Mouse (Mus musculus) heart, embryonic 12.5 days (tissue): ENCODE results near the gene Donson. TPM values are rescaled to one million over a fixed set of nuclear protein-coding genes. Genes with fewer than 3 reads are reported as not detected.
"Not testable (repeated sequence)": the region's sequence is repeated elsewhere in the genome, so short reads cannot be mapped to it uniquely, and the experiment has no call there.

ENCODE experiments used
- ATAC-seq: fragments of 200-750 bp; cut with Nextera tagmentation; 2 replicates; pipeline ENCODE4 v1.8.0; 2017; ENCODE audit warnings: moderate TSS enrichment, moderate library complexity; ENCODE audit not compliant: insufficient number of reproducible peaks, low FRiP score
- H3K27ac ChIP-seq: fragments of 300-500 bp; sonication (generic); 2 replicates; pipeline ENCODE4 v1.5.1; 2016; ENCODE audit warnings: mild to moderate bottlenecking, moderate library complexity; ENCODE audit not compliant: poor library complexity, severe bottlenecking
- H3K27me3 ChIP-seq: fragments of 300-500 bp; sonication (generic); replicated peaks from 2 replicates; pipeline ENCODE4 v1.6.1; 2016; ENCODE audit warnings: mild to moderate bottlenecking, moderate library complexity
- H3K36me3 ChIP-seq: fragments of 300-500 bp; sonication (generic); 2 replicates; pipeline ENCODE4 v1.6.1; 2016; ENCODE audit warnings: mild to moderate bottlenecking, moderate library complexity
- H3K4me1 ChIP-seq: fragments of 300-500 bp; sonication (generic); replicated peaks from 2 replicates; pipeline ENCODE4 v1.6.1; 2016; ENCODE audit warnings: mild to moderate bottlenecking
- H3K4me2 ChIP-seq: fragments of 300-500 bp; sonication (generic); 2 replicates; pipeline ENCODE4 v1.6.1; 2016; ENCODE audit warnings: mild to moderate bottlenecking, moderate library complexity
- H3K4me3 ChIP-seq: fragments of 300-500 bp; sonication (generic); 2 replicates; pipeline ENCODE4 v1.5.1; 2016; ENCODE audit warnings: mild to moderate bottlenecking
- H3K9ac ChIP-seq: fragments of 300-500 bp; sonication (generic); 2 replicates; pipeline ENCODE4 v1.6.1; 2016; ENCODE audit warnings: mild to moderate bottlenecking, moderate library complexity
- H3K9me3 ChIP-seq: fragments of 300-500 bp; sonication (generic); replicated peaks from 2 replicates; pipeline ENCODE4 v1.6.1; 2016; ENCODE audit warnings: mild to moderate bottlenecking, moderate library complexity
- WGBS: fragments of 180-500 bp; shearing (Covaris S2); methylation state at CpG from one replicate; pipeline ENCODE4 v1.1.7; 2016; 5-methylcytosine and 5-hydroxymethylcytosine counted together
- polyA plus RNA-seq: library from polyadenylated mRNA; unstranded; fragments of >200 nt; fragmentation: Nextera tagmentation; extraction: Ambion mirVana; gene quantifications from 2 replicates; pipeline ENCODE4 v1.2.1, GENCODE M21; 2016

The Donson gene
- polyA plus RNA-seq, 1 experiment from 2014 or later: 22.5 TPM

DNA sequence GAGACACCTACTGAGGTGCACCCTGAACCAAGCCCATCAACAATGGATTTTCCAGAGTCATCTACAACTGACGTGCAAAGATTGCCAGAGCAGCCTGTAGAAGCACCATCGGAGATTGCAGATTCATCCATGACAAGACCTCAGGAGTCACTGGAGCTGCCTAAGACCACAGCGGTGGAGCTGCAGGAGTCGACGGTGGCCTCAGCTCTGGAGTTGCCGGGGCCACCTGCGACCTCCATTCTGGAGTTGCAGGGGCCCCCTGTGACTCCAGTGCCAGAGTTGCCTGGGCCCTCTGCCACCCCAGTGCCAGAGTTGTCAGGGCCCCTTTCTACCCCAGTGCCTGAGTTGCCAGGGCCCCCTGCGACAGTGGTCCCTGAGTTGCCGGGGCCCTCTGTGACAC lies 33.3 kb downstream of the Donson start:
- Histone ChIP-seq H3K27me3 (no peaks in the 10 kb centered on the region), H3K36me3 (peaks cover 79% of the 10 kb centered on the region), H3K27ac (no peak overlapping the region), H3K9me3 (no peaks in the 10 kb centered on the region; the same call in 1 of the 2 replicates), H3K9ac (no peak overlapping the region), H3K4me2 (no peak overlapping the region), H3K4me3 (no peak overlapping the region), H3K4me1 (0 out of 2 replicates have a peak, but pooled peaks cover 5% of the 10 kb centered on the region)
- WGBS: 96% methylated on average over 9 of the region's 9 CpGs
- no peak for ATAC-seq

DNA sequence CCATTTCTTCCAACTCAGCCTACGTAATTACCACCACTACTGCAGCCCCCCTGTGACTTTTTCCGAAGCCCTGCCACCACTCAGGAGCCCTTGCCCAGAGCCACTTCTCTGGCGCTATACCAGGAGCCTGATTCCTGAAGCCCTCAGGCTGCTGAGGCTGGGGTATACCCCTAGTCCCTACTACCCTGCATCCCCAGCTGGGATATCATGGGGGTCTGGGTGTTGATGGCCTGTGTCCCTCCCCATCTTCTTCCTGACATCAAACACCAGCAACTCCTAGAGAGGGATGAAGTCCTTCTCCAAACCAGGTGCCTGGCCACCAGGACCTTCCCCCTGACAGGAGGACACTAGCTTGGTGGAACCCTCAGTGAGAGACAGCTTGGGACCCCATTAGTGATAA lies 36.4 kb downstream of the Donson start:
- 90% methylated on average over 3 of the region's 3 CpGs for WGBS
- H3K9ac ChIP-seq: no peak overlapping the region
- ATAC-seq: no peak

DNA sequence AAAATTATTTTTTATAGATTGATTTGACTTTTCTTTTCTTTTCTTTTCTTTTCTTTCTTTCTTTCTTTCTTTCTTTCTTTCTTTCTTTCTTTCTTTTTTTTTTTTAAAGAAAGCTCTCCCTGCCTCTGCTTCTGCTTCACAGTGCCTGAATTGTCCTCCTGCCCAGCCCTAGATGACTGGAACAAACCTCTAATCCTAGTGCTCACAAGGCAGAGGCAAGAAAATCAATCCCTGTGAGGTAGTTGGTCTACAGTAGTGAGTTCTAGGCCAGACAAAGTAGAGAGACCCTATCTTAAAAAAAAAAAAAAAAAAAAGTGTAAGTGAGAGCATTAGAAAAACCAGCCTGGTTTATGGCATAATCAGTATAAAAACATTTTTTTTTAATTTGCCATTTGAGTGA lies 38.8 kb downstream of the Donson start:
- H3K4me1 ChIP-seq: peaks cover 10% of the 10 kb centered on the region
- H3K4me2 ChIP-seq: no peak overlapping the region
- no peak overlapping the region for H3K9ac ChIP-seq
- H3K27me3 ChIP-seq: no peaks in the 10 kb centered on the region
- peaks cover 24% of the 10 kb centered on the region for H3K36me3 ChIP-seq
- no peak overlapping the region for H3K27ac ChIP-seq
- no peak for ATAC-seq
- no peak overlapping the region for H3K4me3 ChIP-seq
- no peaks in the 10 kb centered on the region for H3K9me3 ChIP-seq

More for the DNA sequence above, 36.4 kb downstream of the Donson start:
- H3K4me1 ChIP-seq: peaks cover 10% of the 10 kb centered on the region
- H3K36me3 ChIP-seq: peaks cover 48% of the 10 kb centered on the region
- no peaks in the 10 kb centered on the region for H3K9me3 ChIP-seq
- no peak overlapping the region for H3K4me3 ChIP-seq
- no peak overlapping the region for H3K27ac ChIP-seq
- H3K4me2 ChIP-seq: no peak overlapping the region
- no peaks in the 10 kb centered on the region for H3K27me3 ChIP-seq

DNA sequence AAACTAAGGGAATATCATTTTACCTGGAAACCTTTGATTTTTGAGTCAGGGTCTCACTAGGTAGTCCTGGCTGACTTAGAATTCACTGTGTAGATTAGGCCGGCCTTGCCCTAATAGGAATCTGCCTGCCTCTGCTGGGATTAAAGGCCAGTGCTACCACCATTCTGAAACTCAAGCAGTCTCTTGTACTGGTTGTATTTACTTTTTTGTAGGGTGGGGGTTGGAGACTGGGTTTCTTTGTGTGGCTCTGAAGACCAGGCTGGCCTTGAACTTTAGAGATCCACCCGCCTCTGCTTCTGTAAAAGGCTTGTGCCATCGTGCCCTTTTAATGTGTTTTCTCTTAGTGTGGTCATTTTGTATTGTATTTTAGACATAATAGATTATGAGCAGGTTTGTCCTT lies 39.3 kb downstream of the Donson start:
- 55% methylated on average over 3 of the region's 3 CpGs for WGBS
- Histone ChIP-seq H3K27me3 (no peaks in the 10 kb centered on the region), H3K36me3 (peaks cover 21% of the 10 kb centered on the region), H3K9ac (peak overlapping the region; percentile 57), H3K4me1 (peaks cover 12% of the 10 kb centered on the region), H3K27ac (no peak overlapping the region), H3K9me3 (no peaks in the 10 kb centered on the region), H3K4me3 (peak overlapping the region; percentile 40), H3K4me2 (peak overlapping the region; percentile 79)
- ATAC-seq: no peak

DNA sequence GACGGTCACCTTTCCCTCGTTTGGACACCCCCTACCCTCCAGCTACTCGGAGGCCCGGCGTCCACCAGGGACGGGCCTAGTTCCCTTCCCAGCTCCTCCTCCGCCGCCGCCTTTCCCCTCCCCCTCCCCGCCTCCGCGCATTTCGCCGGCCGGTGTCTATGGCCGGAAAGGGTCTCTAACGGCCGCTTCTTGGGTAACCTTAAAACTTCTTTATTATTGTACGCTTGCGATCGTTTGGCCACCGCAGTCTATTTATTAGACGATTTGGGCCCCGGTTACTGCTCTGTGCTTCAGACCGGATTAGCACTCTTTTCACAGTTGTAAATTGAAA lies 40.4 kb downstream of the Donson start:
- Histone ChIP-seq H3K4me3 (peak overlapping the region; percentile 87), H3K9ac (peak overlapping the region; percentile 95), H3K9me3 (no peaks in the 10 kb centered on the region), H3K4me1 (peaks cover 12% of the 10 kb centered on the region), H3K27ac (peak overlapping the region; percentile 99), H3K27me3 (no peaks in the 10 kb centered on the region), H3K36me3 (peaks cover 19% of the 10 kb centered on the region), H3K4me2 (peak overlapping the region; percentile 55)
- peak; percentile 76 for ATAC-seq
- WGBS: under 1% methylated on average over 25 of the region's 25 CpGs

DNA sequence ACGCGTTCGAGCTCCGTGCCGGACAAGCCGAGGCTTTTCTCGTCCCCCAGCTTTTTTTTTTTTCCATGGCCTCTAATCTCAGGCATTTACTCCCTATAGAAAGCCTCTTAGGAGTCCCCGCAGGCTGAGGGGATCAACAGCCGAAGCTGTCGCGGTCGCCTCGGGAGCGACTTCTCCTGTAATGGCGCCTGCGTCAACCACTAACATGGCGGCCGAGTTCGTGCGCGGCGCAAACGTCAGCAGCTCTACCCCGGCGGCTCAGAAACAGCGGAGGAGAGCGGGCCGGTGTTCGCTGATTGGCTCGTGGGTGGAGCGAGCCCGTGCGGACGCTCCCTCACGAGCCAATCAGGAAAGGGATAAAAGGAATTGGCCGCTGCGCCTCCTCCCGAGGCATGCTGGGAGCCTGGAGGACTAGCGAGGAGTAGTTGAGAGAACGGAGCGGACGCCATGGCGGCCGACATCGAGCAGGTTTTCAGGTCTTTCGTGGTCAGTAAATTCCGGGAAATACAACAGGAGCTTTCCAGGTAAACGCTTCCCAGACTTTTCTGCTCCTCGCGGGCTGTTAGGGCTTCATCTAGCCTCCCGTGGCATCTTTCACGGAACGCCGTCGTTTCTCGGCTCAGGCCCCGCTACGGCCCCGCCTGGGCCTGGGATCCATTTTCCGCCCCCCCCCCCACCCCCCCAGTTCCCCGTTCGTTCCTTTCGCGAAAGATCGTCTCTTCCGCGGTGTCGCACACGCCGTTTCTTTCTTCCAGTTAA lies 40.9 kb downstream of the Donson start, which contains the start of gene Son:
Son (plus strand) TSS at position 46 of the 759 bp plus-strand sequence.
- WGBS: under 1% methylated on average over 70 of the region's 70 CpGs
- Histone ChIP-seq H3K27ac (peak within 1 kb of the TSS; percentile 99), H3K27me3 (no peaks in the 10 kb centered on the region), H3K9ac (peak within 1 kb of the TSS; percentile 95), H3K9me3 (no peaks in the 10 kb centered on the region), H3K4me1 (peaks cover 12% of the 10 kb centered on the region), H3K4me3 (peak within 1 kb of the TSS; percentile 87), H3K36me3 (peaks cover 23% of the 10 kb centered on the region), H3K4me2 (peak within 1 kb of the TSS; percentile 93)
- ATAC-seq: peak; percentile 95

DNA sequence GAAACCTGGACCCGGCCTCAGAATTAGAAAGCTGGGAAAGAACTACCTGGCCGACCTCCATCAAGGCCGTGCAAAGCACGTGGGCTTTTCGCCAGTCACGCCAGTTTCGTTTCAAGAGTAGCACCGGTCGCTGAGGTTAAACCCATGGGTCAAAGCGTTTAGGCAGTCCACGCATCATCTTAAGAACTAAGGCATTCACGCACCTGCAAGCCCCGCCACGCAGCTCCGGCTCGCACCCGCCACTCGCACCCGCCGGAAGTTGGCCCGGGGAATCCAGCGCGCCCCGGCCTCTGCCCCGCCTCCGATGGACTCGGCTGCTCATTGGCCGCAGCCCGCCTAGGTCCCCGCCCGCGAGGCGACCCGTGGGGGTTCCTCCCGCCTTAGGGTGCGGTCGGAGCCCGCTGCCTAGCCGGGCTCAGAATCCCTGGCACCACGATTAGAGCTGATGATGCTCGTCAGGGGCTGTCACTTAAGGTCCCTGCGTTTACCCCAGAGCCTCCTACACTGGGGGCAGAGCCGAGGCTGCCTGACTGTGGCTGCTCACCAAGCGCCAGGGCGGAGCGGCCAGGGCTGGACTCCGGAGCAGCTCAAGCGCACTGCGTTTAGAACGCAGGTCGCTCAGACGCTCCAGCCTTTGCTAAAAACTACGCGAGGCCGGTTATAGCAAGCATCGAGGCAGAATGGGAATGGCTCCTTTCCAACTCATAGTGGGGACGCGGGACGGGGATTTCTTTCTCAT lies 41.7 kb downstream of the Donson start, which contains the start of gene Gart:
Gart (minus strand) TSS at position 272 of the 739 bp plus-strand sequence.
- H3K4me3 ChIP-seq: peak within 1 kb of the TSS; percentile 87

DNA sequence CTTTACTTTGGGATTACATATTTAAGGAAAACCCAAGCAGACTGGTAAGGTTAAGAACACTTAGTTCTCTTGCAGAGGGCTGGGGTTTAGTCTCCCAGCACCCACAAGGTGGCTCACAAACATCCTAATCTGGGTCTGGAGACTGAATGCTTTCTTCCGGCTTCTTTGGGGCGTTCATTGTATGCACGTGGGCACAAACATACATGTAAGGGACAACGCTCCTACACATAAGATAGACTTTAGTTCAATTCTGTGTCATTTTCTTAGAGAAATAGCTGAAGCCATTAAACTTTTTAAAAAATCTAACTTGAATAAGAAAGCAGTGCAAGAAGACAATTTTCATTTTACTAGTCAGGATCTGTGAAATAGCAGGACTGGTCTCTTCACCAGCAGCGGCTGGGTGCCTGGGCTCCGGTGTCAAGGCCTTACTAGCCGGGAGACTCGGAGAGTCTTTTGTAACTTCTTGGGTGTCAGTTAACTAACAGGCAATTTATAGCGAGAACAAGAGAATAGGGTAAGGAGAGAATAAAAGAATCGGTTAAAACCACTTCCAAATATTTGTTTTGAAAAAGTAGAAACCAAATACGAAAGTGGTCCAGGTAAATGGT lies 42.5 kb downstream of the Donson start:
- peaks cover 25% of the 10 kb centered on the region for H3K36me3 ChIP-seq
- 0 out of 2 replicates have a peak overlapping the region, but pooled peaks have one; percentile 99 for H3K27ac ChIP-seq
- peak overlapping the region; percentile 93 for H3K4me2 ChIP-seq
- H3K27me3 ChIP-seq: no peaks in the 10 kb centered on the region
- peak overlapping the region; percentile 78 for H3K9ac ChIP-seq
- H3K4me1 ChIP-seq: peaks cover 8% of the 10 kb centered on the region
- no peak for ATAC-seq
- no peaks in the 10 kb centered on the region for H3K9me3 ChIP-seq
- H3K4me3 ChIP-seq: peak overlapping the region; percentile 87
- WGBS: 2% methylated on average over 11 of the region's 11 CpGs

More for the DNA sequence above, 41.7 kb downstream of the Donson start, which contains the start of gene Gart:
- Histone ChIP-seq H3K4me1 (peaks cover 8% of the 10 kb centered on the region), H3K36me3 (peaks cover 23% of the 10 kb centered on the region), H3K9ac (peak within 1 kb of the TSS; percentile 95), H3K9me3 (no peaks in the 10 kb centered on the region), H3K4me2 (peak within 1 kb of the TSS; percentile 93), H3K27me3 (no peaks in the 10 kb centered on the region), H3K27ac (peak within 1 kb of the TSS; percentile 99)
- peak; percentile 92 for ATAC-seq
- WGBS: under 1% methylated on average over 59 of the region's 59 CpGs

DNA sequence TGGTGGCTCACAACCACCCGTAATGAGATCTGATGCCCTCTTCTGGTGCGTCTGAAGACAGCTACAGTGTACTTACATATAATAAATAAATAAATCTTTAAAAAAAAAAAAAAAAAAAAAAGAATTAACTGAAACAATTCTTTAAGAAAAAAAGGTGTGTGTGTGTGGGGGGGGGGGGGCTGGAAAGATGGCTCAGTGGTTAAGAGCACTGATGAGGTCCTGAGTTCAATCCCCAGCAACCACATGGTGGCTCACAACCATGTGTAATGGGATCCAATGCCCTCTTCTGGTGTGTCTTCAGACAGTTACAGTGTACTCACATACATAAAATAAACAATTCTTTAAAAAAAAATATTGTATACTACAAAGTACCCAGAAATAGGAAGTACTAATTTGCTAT lies 43.1 kb downstream of the Donson start:
- H3K9ac ChIP-seq, H3K9me3 ChIP-seq, ATAC-seq, H3K27ac ChIP-seq, H3K4me1 ChIP-seq, H3K27me3 ChIP-seq, H3K4me3 ChIP-seq: not testable (repeated sequence)
- WGBS: 82% methylated on average over 1 of the region's 2 CpGs
- Histone ChIP-seq H3K36me3 (peaks cover 28% of the 10 kb centered on the region), H3K4me2 (peak overlapping the region; percentile 31; the same call in 1 of the 2 replicates)

DNA sequence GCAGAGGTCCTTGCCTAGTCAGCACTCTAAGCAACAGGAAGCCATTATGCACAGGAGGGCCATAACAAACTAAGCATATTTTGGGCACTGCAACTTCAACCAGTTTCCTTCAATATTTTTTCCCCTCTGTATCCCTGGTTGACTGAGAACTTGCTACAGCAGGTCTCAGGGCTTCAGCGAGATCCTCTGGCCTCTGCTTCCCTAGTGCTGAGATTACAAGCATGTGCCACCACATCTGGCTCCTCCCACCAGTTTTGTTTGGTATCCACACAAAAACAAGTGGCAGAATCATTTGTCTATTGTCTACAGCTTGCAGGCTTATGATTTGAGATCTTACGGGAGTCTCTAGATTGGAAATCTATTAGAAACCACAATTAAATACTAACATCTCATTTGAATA lies 43.7 kb downstream of the Donson start:
- H3K27me3 ChIP-seq: no peaks in the 10 kb centered on the region
- no peak overlapping the region for H3K9ac ChIP-seq
- ATAC-seq: no peak
- no peak overlapping the region for H3K4me3 ChIP-seq
- H3K4me2 ChIP-seq: no peak overlapping the region
- no peaks in the 10 kb centered on the region for H3K9me3 ChIP-seq
- H3K36me3 ChIP-seq: peaks cover 33% of the 10 kb centered on the region
- peaks cover 6% of the 10 kb centered on the region for H3K4me1 ChIP-seq
- H3K27ac ChIP-seq: no peak overlapping the region
- WGBS: 77% methylated on average over 2 of the region's 2 CpGs

DNA sequence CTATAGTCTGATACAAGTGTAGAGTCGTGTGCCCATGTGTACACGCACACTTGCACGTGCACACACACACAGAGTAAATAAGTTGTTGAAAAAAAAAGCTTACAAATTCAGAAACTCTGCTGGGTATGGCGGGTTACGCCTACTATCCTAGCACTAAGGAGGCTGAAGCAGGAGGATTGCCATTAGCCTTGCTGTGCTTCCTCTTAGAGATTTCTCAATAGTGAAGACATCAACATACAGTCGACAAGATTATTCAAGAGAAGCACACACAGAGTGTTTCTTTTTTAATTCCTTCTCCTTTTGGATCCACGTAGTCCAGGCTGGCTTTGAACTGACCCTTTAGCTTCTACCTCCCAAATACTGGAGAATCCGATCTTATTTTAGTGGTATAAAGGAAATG lies 48.4 kb downstream of the Donson start:
- Histone ChIP-seq H3K4me2 (no peak overlapping the region), H3K27ac (no peak overlapping the region), H3K36me3 (peaks cover 79% of the 10 kb centered on the region), H3K27me3 (no peaks in the 10 kb centered on the region), H3K9ac (no peak overlapping the region), H3K4me1 (0 out of 2 replicates have a peak, but pooled peaks cover 2% of the 10 kb centered on the region), H3K4me3 (no peak overlapping the region), H3K9me3 (no peaks in the 10 kb centered on the region)
- no peak for ATAC-seq
- 93% methylated on average over 8 of the region's 8 CpGs for WGBS
